Mouse (Mus musculus) limb, embryonic 15.5 days (tissue): ENCODE measurements around the gene Dus1l. TPM values are rescaled to one million over a fixed set of nuclear protein-coding genes. Genes with fewer than 3 reads are reported as not detected.
A peak's percentile ranks its signal among the peaks of the same experiment; 100 is the strongest.
"Not testable (repeated sequence)": the region's sequence is repeated elsewhere in the genome, so short reads cannot be mapped to it uniquely, and the experiment has no call there.

ENCODE experiments used
- ATAC-seq: fragments of 200-750 bp; cut with Nextera tagmentation; 2 replicates; pipeline ENCODE4 v1.8.0; 2017; ENCODE audit warnings: low read depth, moderate TSS enrichment; ENCODE audit not compliant: insufficient number of reproducible peaks, low FRiP score, low TSS enrichment
- H3K27ac ChIP-seq: fragments of 300-500 bp; sonication (generic); 2 replicates; pipeline ENCODE4 v1.5.1; 2015; ENCODE audit warnings: moderate library complexity, mild to moderate bottlenecking, inconsistent platforms
- H3K27me3 ChIP-seq: fragments of 300-500 bp; sonication (generic); 2 replicates; pipeline ENCODE4 v1.6.1; 2015; ENCODE audit warnings: inconsistent platforms
- H3K36me3 ChIP-seq: fragments of 300-500 bp; sonication (generic); 2 replicates; pipeline ENCODE4 v1.6.1; 2015; ENCODE audit warnings: inconsistent platforms
- H3K4me1 ChIP-seq: fragments of 300-500 bp; sonication (generic); 2 replicates; pipeline ENCODE4 v1.6.1; 2015; ENCODE audit warnings: inconsistent platforms
- H3K4me2 ChIP-seq: fragments of 300-500 bp; sonication (generic); 2 replicates; pipeline ENCODE4 v1.6.1; 2015; ENCODE audit warnings: mild to moderate bottlenecking, inconsistent platforms
- H3K4me3 ChIP-seq: fragments of 300-500 bp; sonication (generic); 2 replicates; pipeline ENCODE4 v1.5.1; 2015; ENCODE audit warnings: mild to moderate bottlenecking, inconsistent platforms
- H3K9ac ChIP-seq: fragments of 300-500 bp; sonication (generic); 2 replicates; pipeline ENCODE4 v1.6.1; 2015; ENCODE audit warnings: inconsistent platforms
- H3K9me3 ChIP-seq: fragments of 300-500 bp; sonication (generic); 2 replicates; pipeline ENCODE4 v1.6.1; 2016; ENCODE audit warnings: inconsistent platforms
- WGBS: fragments of 180-500 bp; shearing (Covaris S2); methylation state at CpG from one replicate; pipeline ENCODE4 v1.1.7; 2015; 5-methylcytosine and 5-hydroxymethylcytosine counted together
- polyA plus RNA-seq: library from polyadenylated mRNA; unstranded; fragments of >200 nt; fragmentation: Nextera tagmentation; extraction: Ambion mirVana; gene quantifications from 2 replicates; pipeline ENCODE4 v1.2.1, GENCODE M21; 2015

Dus1l gene
- polyA plus RNA-seq, 1 experiment from 2014 or later, result 61.9 TPM

DNA sequence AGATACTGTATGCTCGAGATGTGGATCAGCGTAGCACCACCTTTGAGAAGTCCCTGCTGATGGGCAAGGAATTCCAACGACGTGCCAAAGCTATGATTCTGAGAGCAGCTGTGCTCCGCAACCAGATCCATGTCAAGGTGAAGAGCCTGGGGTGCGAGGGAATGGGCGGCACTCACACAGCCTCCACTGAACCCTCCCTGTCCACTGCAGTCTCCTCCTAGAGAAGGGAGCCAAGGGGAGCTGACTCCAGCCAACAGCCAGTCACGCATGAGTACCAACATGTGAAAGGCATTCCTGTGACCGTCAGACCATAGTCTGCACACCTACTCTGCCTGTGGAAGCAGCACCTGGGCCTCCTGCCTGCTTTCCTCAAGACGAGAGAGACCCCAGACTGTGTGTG is 7.7 kb downstream of the Dus1l start:
- H3K9me3 ChIP-seq, H3K4me3 ChIP-seq, H3K27me3 ChIP-seq, H3K27ac ChIP-seq, H3K4me2 ChIP-seq, H3K9ac ChIP-seq, ATAC-seq: not testable (repeated sequence)
- peaks cover 18% of the 10 kb centered on the region for H3K4me1 ChIP-seq
- 82% methylated on average over 10 of the region's 10 CpGs for WGBS
- H3K36me3 ChIP-seq, result peaks cover 73% of the 10 kb centered on the region

DNA sequence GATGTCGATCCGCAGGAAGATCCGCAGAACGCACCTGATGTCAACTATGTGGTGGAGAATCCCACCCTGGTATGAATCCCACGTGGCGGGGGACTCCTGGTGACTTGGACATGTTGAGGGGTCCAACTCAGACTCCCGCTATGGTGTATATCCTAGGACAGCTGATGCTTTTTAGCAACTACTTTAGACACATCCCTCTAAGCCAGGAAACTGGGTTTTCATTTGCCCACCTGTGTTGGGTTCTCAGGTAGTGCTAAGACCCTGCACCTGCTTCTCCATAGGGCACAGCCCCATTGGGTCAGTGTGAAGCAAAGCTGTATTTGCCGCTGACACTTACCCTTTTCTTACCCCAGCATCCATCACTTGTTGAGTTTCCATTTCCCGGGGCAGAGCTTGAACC is 11.1 kb downstream of the Dus1l start:
- no peaks in the 10 kb centered on the region for H3K27me3 ChIP-seq
- no peak for ATAC-seq
- H3K4me3 ChIP-seq, result peak overlapping the region; percentile 96
- H3K9ac ChIP-seq, result peak overlapping the region; percentile 85
- peak overlapping the region; percentile 90 for H3K4me2 ChIP-seq
- H3K36me3 ChIP-seq, result peaks cover 57% of the 10 kb centered on the region
- peak overlapping the region; percentile 81; the same call in 1 of the 2 replicates for H3K27ac ChIP-seq
- H3K9me3 ChIP-seq, result no peaks in the 10 kb centered on the region
- H3K4me1 ChIP-seq, result peaks cover 26% of the 10 kb centered on the region
- WGBS, result 33% methylated on average over 9 of the region's 9 CpGs

GRCm38 (mm10) chr11:120784064-120784791 is 12.0 kb downstream of the Dus1l start, which contains the start of the genes Rfng and Gps1:
Gene Rfng, minus strand, starts transcription at chr11:120784207.
Gene Gps1, plus strand, starts transcription at chr11:120784272.
- Histone ChIP-seq H3K4me2 (peak within 1 kb of the TSS; percentile 90), H3K4me3 (peak within 1 kb of the TSS; percentile 96), H3K27ac (peak within 1 kb of the TSS; percentile 81), H3K36me3 (peaks cover 55% of the 10 kb centered on the region), H3K9me3 (no peaks in the 10 kb centered on the region), H3K4me1 (peaks cover 26% of the 10 kb centered on the region), H3K27me3 (no peaks in the 10 kb centered on the region), H3K9ac (peak within 1 kb of the TSS; percentile 85)
- ATAC-seq, result peak; percentile 68
- under 1% methylated on average over 96 of the region's 107 CpGs for WGBS

GRCm38 (mm10) chr11:120783426-120784063 is 12.7 kb downstream of the Dus1l start:
- H3K36me3 ChIP-seq, result peaks cover 51% of the 10 kb centered on the region
- peak overlapping the region; percentile 96 for H3K4me3 ChIP-seq
- H3K4me2 ChIP-seq, result peak overlapping the region; percentile 90
- no peak for ATAC-seq
- H3K27me3 ChIP-seq, result no peaks in the 10 kb centered on the region
- H3K27ac ChIP-seq, result peak overlapping the region; percentile 81
- peak overlapping the region; percentile 85 for H3K9ac ChIP-seq
- no peaks in the 10 kb centered on the region for H3K9me3 ChIP-seq
- 1% methylated on average over 42 of the region's 42 CpGs for whole genome bisulfite sequencing
- peaks cover 26% of the 10 kb centered on the region for H3K4me1 ChIP-seq

DNA sequence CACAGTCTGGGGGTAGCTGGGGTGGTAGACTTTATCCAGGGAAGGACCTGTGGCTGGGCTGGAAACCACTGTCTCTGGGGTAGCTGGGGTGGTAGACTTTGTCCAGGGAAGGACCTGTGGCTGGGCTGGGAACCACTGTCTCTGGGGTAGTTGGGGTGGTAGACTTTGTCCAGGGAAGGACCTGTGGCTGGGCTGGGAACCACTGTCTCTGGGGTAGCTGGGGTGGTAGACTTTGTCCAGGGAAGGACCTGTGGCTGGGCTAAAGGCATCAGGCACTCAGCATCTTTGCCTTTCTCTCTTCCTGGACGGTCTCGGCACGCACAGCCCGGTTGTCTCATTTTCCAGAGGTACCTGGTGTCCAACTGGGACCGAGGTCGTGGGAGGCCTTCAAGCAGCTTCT is 14.8 kb downstream of the Dus1l start:
- peaks cover 29% of the 10 kb centered on the region for H3K4me1 ChIP-seq
- H3K9ac ChIP-seq, H3K9me3 ChIP-seq, H3K4me3 ChIP-seq, H3K4me2 ChIP-seq, ATAC-seq, H3K27me3 ChIP-seq, H3K27ac ChIP-seq: not testable (repeated sequence)
- peaks cover 30% of the 10 kb centered on the region for H3K36me3 ChIP-seq
- WGBS, result 94% methylated on average over 6 of the region's 6 CpGs

DNA sequence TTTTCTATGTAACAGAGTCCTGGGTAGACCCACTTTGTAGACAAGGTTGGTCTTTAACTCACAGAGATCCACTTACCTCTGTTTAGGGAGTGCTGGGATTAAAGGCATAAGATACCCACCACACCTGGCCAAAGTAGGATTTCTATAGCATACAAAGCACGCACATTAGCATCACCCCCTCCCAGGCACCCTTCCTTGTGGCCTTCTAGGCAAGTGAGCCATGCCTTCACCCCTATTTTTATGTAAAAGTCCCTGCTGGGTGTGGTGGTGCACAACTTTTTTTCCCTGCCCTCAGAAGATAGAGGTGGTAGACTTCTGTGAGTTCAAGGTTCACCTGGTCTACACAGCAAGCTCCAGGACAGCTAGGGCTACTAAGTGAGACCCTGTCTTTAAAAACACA is 16.3 kb downstream of the Dus1l start:
- Histone ChIP-seq H3K4me3 (no peak overlapping the region), H3K9ac (no peak overlapping the region), H3K36me3 (peaks cover 25% of the 10 kb centered on the region), H3K27ac (no peak overlapping the region), H3K9me3 (no peaks in the 10 kb centered on the region), H3K27me3 (no peaks in the 10 kb centered on the region), H3K4me2 (no peak overlapping the region), H3K4me1 (peaks cover 20% of the 10 kb centered on the region)
- 93% methylated on average over 1 of the region's 1 CpGs for WGBS
- ATAC-seq, result no peak

- Histone ChIP-seq H3K9ac (no peak overlapping the region), H3K27ac (no peak overlapping the region), H3K9me3 (no peaks in the 10 kb centered on the region), H3K4me3 (no peak overlapping the region), H3K27me3 (no peaks in the 10 kb centered on the region), H3K36me3 (peaks cover 22% of the 10 kb centered on the region), H3K4me1 (peaks cover 6% of the 10 kb centered on the region), H3K4me2 (no peak overlapping the region)
- 32% methylated on average over 6 of the region's 6 CpGs for WGBS
- ATAC-seq, result no peak
These were observed 19.1 kb downstream of the Dus1l start for GRCm38 (mm10) chr11:120777123-120777522.

GRCm38 (mm10) chr11:120775774-120776469 is 20.3 kb downstream of the Dus1l start:
- no peak overlapping the region for H3K4me3 ChIP-seq
- peaks cover 13% of the 10 kb centered on the region; the same call in 1 of the 2 replicates for H3K36me3 ChIP-seq
- no peak overlapping the region for H3K4me2 ChIP-seq
- no peaks in the 10 kb centered on the region for H3K27me3 ChIP-seq
- ATAC-seq, result peak; percentile 72
- WGBS, result 26% methylated on average over 15 of the region's 15 CpGs
- no peaks in the 10 kb centered on the region for H3K9me3 ChIP-seq
- H3K27ac ChIP-seq, result no peak overlapping the region
- peaks cover 6% of the 10 kb centered on the region for H3K4me1 ChIP-seq
- H3K9ac ChIP-seq, result no peak overlapping the region

DNA sequence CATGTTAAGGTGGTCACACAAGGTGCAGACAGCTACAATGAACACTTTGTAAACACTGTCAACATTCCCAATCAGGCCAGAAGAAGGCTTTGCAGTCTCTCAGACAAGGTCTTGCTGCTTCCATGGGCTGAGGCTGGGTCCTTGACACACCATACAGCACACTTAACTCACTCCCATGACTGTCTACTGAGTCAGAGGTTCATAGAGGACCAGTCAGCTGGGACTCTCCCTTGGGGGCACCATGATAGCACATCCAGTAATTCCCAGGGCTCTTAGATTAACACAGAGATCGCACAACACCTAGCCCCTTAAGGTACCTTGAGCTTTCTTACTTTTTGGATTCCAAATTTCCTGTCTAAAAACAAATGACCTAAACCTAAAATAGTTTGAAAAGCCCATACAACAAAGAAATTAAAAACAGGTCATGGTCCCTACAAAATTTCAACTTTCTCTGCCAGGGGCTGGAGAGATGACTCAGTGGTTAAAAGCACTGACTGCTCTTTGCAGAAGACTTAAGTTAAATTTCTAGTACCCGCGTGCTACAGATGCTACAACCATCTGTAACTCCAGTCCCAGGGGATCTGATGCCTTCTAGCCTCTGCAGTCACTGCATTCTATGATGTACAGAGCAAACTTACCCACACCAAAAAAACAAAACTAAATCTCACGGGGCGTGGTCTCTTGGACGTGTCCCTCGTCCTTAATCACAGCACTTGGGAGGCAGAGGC is 22.6 kb downstream of the Dus1l start:
- Histone ChIP-seq H3K9ac (no peak overlapping the region), H3K9me3 (no peaks in the 10 kb centered on the region), H3K4me1 (peaks cover 6% of the 10 kb centered on the region), H3K4me2 (no peak overlapping the region), H3K4me3 (no peak overlapping the region), H3K27ac (no peak overlapping the region), H3K36me3 (no peaks in the 10 kb centered on the region), H3K27me3 (no peaks in the 10 kb centered on the region)
- no peak for ATAC-seq
- 80% methylated on average over 7 of the region's 7 CpGs for WGBS

- no peaks in the 10 kb centered on the region for H3K27me3 ChIP-seq
These were observed 23.5 kb downstream of the Dus1l start for GRCm38 (mm10) chr11:120772749-120773148.

DNA sequence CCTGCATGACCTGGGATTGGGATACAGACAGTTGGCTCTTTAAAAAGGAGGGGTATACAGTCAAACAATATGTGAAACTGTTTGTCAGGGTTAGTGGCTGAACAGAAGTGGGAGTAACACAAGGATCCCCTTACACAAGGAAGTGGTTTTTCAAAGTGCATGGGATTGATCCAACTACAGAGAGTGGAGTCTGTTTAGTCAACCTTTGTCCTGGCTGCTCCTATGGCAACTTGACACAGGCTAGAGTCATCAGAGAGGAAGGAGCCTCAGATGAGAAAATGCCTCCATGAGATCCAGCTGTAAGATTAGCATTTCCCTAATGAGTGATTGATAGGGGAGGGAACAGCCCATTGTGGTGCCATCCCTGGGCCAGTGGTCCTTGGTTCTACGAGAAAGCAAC is 28.0 kb downstream of the Dus1l start:
- ATAC-seq, result no peak
- H3K27me3 ChIP-seq, result no peaks in the 10 kb centered on the region
- no peaks in the 10 kb centered on the region for H3K36me3 ChIP-seq
- H3K9me3 ChIP-seq, result no peaks in the 10 kb centered on the region
- 62% methylated on average over 1 of the region's 1 CpGs for WGBS
- no peaks in the 10 kb centered on the region for H3K4me1 ChIP-seq
- H3K4me2 ChIP-seq, result no peak overlapping the region
- no peak overlapping the region for H3K4me3 ChIP-seq
- no peak overlapping the region for H3K27ac ChIP-seq
- H3K9ac ChIP-seq, result no peak overlapping the region

More at GRCm38 (mm10) chr11:120772749-120773148, 23.5 kb downstream of the Dus1l start:
- Histone ChIP-seq H3K4me1 (peaks cover 6% of the 10 kb centered on the region), H3K27ac (no peak overlapping the region), H3K36me3 (no peaks in the 10 kb centered on the region), H3K4me2 (no peak overlapping the region), H3K9me3 (no peaks in the 10 kb centered on the region), H3K9ac (no peak overlapping the region), H3K4me3 (no peak overlapping the region)
- ATAC-seq, result no peak
- 75% methylated on average over 3 of the region's 3 CpGs for WGBS
